Mouse (Mus musculus): Measurements from ENCODE around the gene Ipo7.

GRCm38 (mm10) chr7:110018631-110019482, 783 bp downstream of the Ipo7 start:
- TF ChIP-seq POLR2AphosphoS2 (IDR thresholded peaks at IDR 0.05; ENCODE audit: insufficient read length, low read depth): no peak
- no peak for TF ChIP-seq USF1 (IDR thresholded peaks at IDR 0.05; ENCODE audit: low read depth)
- TF ChIP-seq TCF12 (IDR thresholded peaks at IDR 0.05; ENCODE audit: insufficient read depth, poor library complexity, severe bottlenecking): no peak
- no peak for TF ChIP-seq MAX (IDR thresholded peaks at IDR 0.05; ENCODE audit: low read depth)
- TF ChIP-seq POLR2A (IDR thresholded peaks at IDR 0.05; ENCODE audit: insufficient read length, low read depth): no peak
- no peak for TF ChIP-seq MYOG (IDR thresholded peaks at IDR 0.05; ENCODE audit: control insufficient read depth in 1 of 3, insufficient read depth in 1 of 3, insufficient read length in 2 of 3, low read depth in 2 of 3)
- TF ChIP-seq REST (IDR thresholded peaks at IDR 0.05; ENCODE audit: insufficient read depth, insufficient read length): no peak
- no peak for TF ChIP-seq TCF3 (IDR thresholded peaks at IDR 0.05; ENCODE audit: insufficient read length, low read depth)
- no peak for TF ChIP-seq E2F4 (IDR thresholded peaks at IDR 0.05; ENCODE audit: insufficient read depth)
- no peak for TF ChIP-seq MYOD1 (IDR thresholded peaks at IDR 0.05; ENCODE audit: control insufficient read depth in 1 of 3, insufficient read length in 2 of 3, low read depth in 2 of 3)
- TF ChIP-seq CEBPB (IDR thresholded peaks at IDR 0.05; ENCODE audit: insufficient read depth, poor library complexity, severe bottlenecking): no peak
- no peak for TF ChIP-seq SRF (IDR thresholded peaks at IDR 0.05; ENCODE audit: control insufficient read depth, insufficient read length, low read depth)

Data from myocyte (in vitro differentiated cells).